Mouse (Mus musculus) CH12.LX (cell line): ENCODE measurements around the gene Mcf2l. TPM values are rescaled to one million over a fixed set of nuclear protein-coding genes. Genes with fewer than 3 reads are reported as not detected.

Source experiments
- DNase-seq: peaks from one replicate; pipeline ENCODE4 v3.0.0-alpha.2; 2013; ENCODE audit errors: extremely low read depth
- H3K27ac ChIP-seq: 2 replicates; pipeline ENCODE4 v1.5.1; 2012; ENCODE audit warnings: low read depth, mild to moderate bottlenecking, control low read depth, moderate library complexity; ENCODE audit not compliant: insufficient read depth
- H3K27me3 ChIP-seq: replicated peaks from 2 replicates; pipeline ENCODE3; 2012; ENCODE audit warnings: inconsistent platforms
- H3K36me3 ChIP-seq, 2 experiments: replicated peaks in 1 of 2; 2 replicates each; pipeline versions ENCODE3 to v1.6.1; 2012; ENCODE audit warnings: inconsistent platforms in 1 of 2, low read length in 1 of 2, mild to moderate bottlenecking in 1 of 2, mixed read lengths in 1 of 2, moderate library complexity in 1 of 2; ENCODE audit not compliant: control insufficient read depth in 1 of 2, insufficient read depth in 1 of 2
- H3K4me1 ChIP-seq, 2 experiments: 2 replicates each; pipeline ENCODE4 v1.6.1; 2012; ENCODE audit warnings: inconsistent platforms in 1 of 2, moderate library complexity in 1 of 2; ENCODE audit not compliant: insufficient read depth in 2 of 2, control insufficient read depth in 1 of 2
- H3K4me2 ChIP-seq: 2 replicates; pipeline ENCODE4 v1.6.1; 2012; ENCODE audit warnings: low read depth, mild to moderate bottlenecking, control low read depth; ENCODE audit not compliant: poor library complexity, insufficient read depth, severe bottlenecking
- H3K4me3 ChIP-seq, 3 experiments: fragments of 150-350 bp in 1 of 3; sonication (generic) in 1 of 3; replicated peaks in 1 of 3; 2 replicates each; pipeline versions ENCODE3 to v1.5.1; 2011 to 2012; ENCODE audit warnings: low read depth in 2 of 3, low read length in 2 of 3, mild to moderate bottlenecking in 2 of 3, moderate library complexity in 2 of 3, control low read depth in 1 of 3, improper control_type of control experiment in 1 of 3, inconsistent platforms in 1 of 3, mixed read lengths in 1 of 3; ENCODE audit not compliant: poor library complexity in 1 of 3
- H3K79me2 ChIP-seq: replicated peaks from 2 replicates; pipeline ENCODE4 v1.6.1; 2012; ENCODE audit warnings: mild to moderate bottlenecking, moderate library complexity; ENCODE audit not compliant: control insufficient read depth, poor library complexity, insufficient read depth, severe bottlenecking; ENCODE audit errors: extremely low read depth
- H3K9ac ChIP-seq: 2 replicates; pipeline ENCODE4 v1.6.1; 2012; ENCODE audit warnings: low read depth, mild to moderate bottlenecking, control low read depth, moderate library complexity; ENCODE audit not compliant: insufficient read depth
- H3K9me3 ChIP-seq: replicated peaks from 2 replicates; pipeline ENCODE3; 2012; ENCODE audit warnings: low read length, inconsistent platforms, mixed read lengths
- BHLHE40 ChIP-seq: IDR thresholded peaks from 2 replicates; pipeline ENCODE4 v1.6.1; 2011; ENCODE audit warnings: mild to moderate bottlenecking, low read depth, low read length, improper control_type of control experiment
- CHD1 ChIP-seq: IDR thresholded peaks from 2 replicates; pipeline ENCODE4 v1.6.1; 2012; ENCODE audit warnings: low read depth, low read length, improper control_type of control experiment, inconsistent platforms
- CHD2 ChIP-seq: IDR thresholded peaks from 2 replicates; pipeline ENCODE4 v1.6.1; 2011; ENCODE audit warnings: low read length, improper control_type of control experiment
- E2F4 ChIP-seq: IDR thresholded peaks from 2 replicates; pipeline ENCODE4 v1.6.1; 2011; ENCODE audit warnings: low read depth, low read length, improper control_type of control experiment; ENCODE audit not compliant: insufficient replicate concordance
- EP300 ChIP-seq: IDR thresholded peaks from 2 replicates; pipeline ENCODE4 v1.6.1; 2011; ENCODE audit warnings: low read length, improper control_type of control experiment
- ETS1 ChIP-seq: conservative IDR thresholded peaks from 2 replicates; pipeline ENCODE4 v1.6.1; 2012; ENCODE audit warnings: low read depth, mild to moderate bottlenecking, inconsistent platforms, low read length, improper control_type of control experiment, moderate library complexity
- GABPA ChIP-seq: IDR thresholded peaks from 2 replicates; pipeline ENCODE4 v1.6.1; 2012; ENCODE audit warnings: low read depth, low read length, improper control_type of control experiment, inconsistent platforms; ENCODE audit not compliant: insufficient replicate concordance
- HCFC1 ChIP-seq: IDR thresholded peaks from 2 replicates; pipeline ENCODE4 v1.6.1; 2012; ENCODE audit warnings: low read depth, mild to moderate bottlenecking, inconsistent platforms, low read length, improper control_type of control experiment
- IRF4 ChIP-seq: IDR thresholded peaks from 2 replicates; pipeline ENCODE4 v1.6.1; 2014; ENCODE audit warnings: low read depth, mild to moderate bottlenecking, inconsistent platforms, low read length, improper control_type of control experiment
- JUN ChIP-seq: IDR thresholded peaks from 2 replicates; pipeline ENCODE4 v1.6.1; 2011; ENCODE audit warnings: low read depth, mild to moderate bottlenecking, low read length, improper control_type of control experiment, moderate library complexity; ENCODE audit not compliant: insufficient read depth
- JUND ChIP-seq: conservative IDR thresholded peaks from 2 replicates; pipeline ENCODE4 v1.6.1; 2011; ENCODE audit warnings: low read depth, low read length, improper control_type of control experiment
- KAT2A ChIP-seq: IDR thresholded peaks from 2 replicates; pipeline ENCODE4 v1.6.1; 2012; ENCODE audit warnings: low read length, improper control_type of control experiment, inconsistent platforms; ENCODE audit not compliant: insufficient replicate concordance
- MAFK ChIP-seq: IDR thresholded peaks from 2 replicates; pipeline ENCODE4 v1.6.1; 2011; ENCODE audit warnings: low read length, improper control_type of control experiment; ENCODE audit not compliant: insufficient replicate concordance
- MYC ChIP-seq: IDR thresholded peaks from 2 replicates; pipeline ENCODE4 v1.6.1; 2011; ENCODE audit warnings: low read depth, mild to moderate bottlenecking, improper control_type of control experiment, low read length
- NELFE ChIP-seq: IDR thresholded peaks from 2 replicates; pipeline ENCODE4 v1.6.1; 2011; ENCODE audit warnings: low read depth, low read length, improper control_type of control experiment
- PAX5 ChIP-seq: IDR thresholded peaks from 2 replicates; pipeline ENCODE4 v1.6.1; 2012; ENCODE audit warnings: low read length, inconsistent platforms, mixed read lengths
- POLR2A ChIP-seq: IDR thresholded peaks from 2 replicates; pipeline ENCODE4 v1.6.1; 2011; ENCODE audit warnings: low read depth, mild to moderate bottlenecking, improper control_type of control experiment, low read length
- POLR2AphosphoS2 ChIP-seq: IDR thresholded peaks from 2 replicates; pipeline ENCODE4 v1.6.1; 2011; ENCODE audit warnings: low read depth, low read length, improper control_type of control experiment
- RAD21 ChIP-seq: IDR thresholded peaks from 2 replicates; pipeline ENCODE4 v1.6.1; 2011; ENCODE audit warnings: low read depth, mild to moderate bottlenecking, low read length, improper control_type of control experiment, moderate library complexity
- SIN3A ChIP-seq: IDR thresholded peaks from 2 replicates; pipeline ENCODE4 v1.6.1; 2012; ENCODE audit warnings: low read length, improper control_type of control experiment, inconsistent platforms
- ZKSCAN1 ChIP-seq: IDR thresholded peaks from 2 replicates; pipeline ENCODE4 v1.6.1; 2012; ENCODE audit warnings: low read depth, inconsistent platforms, low read length, improper control_type of control experiment, borderline replicate concordance
- ZNF384 ChIP-seq: IDR thresholded peaks from 2 replicates; pipeline ENCODE4 v1.6.1; 2012; ENCODE audit warnings: low read depth, low read length, improper control_type of control experiment, inconsistent platforms
- dilution Hi-C: fragments of 300-500 bp; cut with MboI; formaldehyde crosslinking; loops from 2 replicates; pipeline ENCODE4 v1.14.3; 2020; ENCODE audit warnings: low sequenced_read_pairs; ENCODE audit not compliant: extremely low pct_unique_long_range_greater_than_20kb, extremely low pct_ligation_motif_present
- in situ Hi-C: fragments of 300-500 bp; cut with MboI; formaldehyde crosslinking; loops from 3 replicates; pipeline ENCODE4 v1.14.3; 2019; ENCODE audit warnings: low sequenced_read_pairs, low pct_ligation_motif_present, low pct_unique_long_range_greater_than_20kb, mixed read lengths
- polyA plus RNA-seq: library from polyadenylated mRNA; unstranded; fragments of >175 nt; gene quantifications from 2 replicates; pipeline ENCODE4 v1.2.1, GENCODE M21; 2012; ENCODE audit warnings: low read depth; ENCODE audit not compliant: insufficient read length
- total RNA-seq, 2 experiments: library from RNA; depleted of rRNA; stranded (reverse); fragments of 300-350 nt in 1 of 2; fragments of >200 nt in 1 of 2; gene quantifications; 2 replicates each; pipeline ENCODE4 v1.2.3; 2012 to 2014

Mcf2l gene
- total and polyA plus RNA-seq, 3 experiments = not detected

GRCm38 (mm10) chr8:12906597-12906996, 33.0 kb downstream of the Mcf2l start:
- H3K4me2 ChIP-seq = 0 out of 2 replicates have a peak overlapping the region, but pooled peaks have one; percentile 19
- H3K4me3 ChIP-seq = no peak overlapping the region
- in situ Hi-C loops = no loop called here
- no peak overlapping the region for H3K27ac ChIP-seq
- H3K9ac ChIP-seq = no peak overlapping the region
- no peaks in the 10 kb centered on the region for H3K9me3 ChIP-seq
- peak; percentile 7 for DNase-seq
- H3K79me2 ChIP-seq = no peaks in the 10 kb centered on the region
- peaks cover 96% of the 10 kb centered on the region for H3K27me3 ChIP-seq
- TF ChIP-seq CHD2 (peak; percentile 75), CHD1 (no peak), JUN (peak; percentile 44; the same call in 1 of the 2 replicates), EP300 (peak; percentile 61), JUND (peak; percentile 48; the same call in 1 of the 2 replicates), PAX5 (no peak), ETS1 (peak; percentile 29; the same call in 1 of the 2 replicates), E2F4 (no peak), IRF4 (peak; percentile 91), BHLHE40 (peak; percentile 22; the same call in 1 of the 2 replicates), GABPA (no peak)
- TF ChIP-seq, all 38 proteins: peak for 7
- no peaks in the 10 kb centered on the region for H3K36me3 ChIP-seq
- dilution Hi-C loops = no loop called here
- peaks cover 3 to 6% of the 10 kb centered on the region in 2 experiments; a peak in 2 of 4 replicates for H3K4me1 ChIP-seq

- Histone ChIP-seq H3K4me3 (no peak overlapping the region), H3K27me3 (peaks cover 95% of the 10 kb centered on the region), H3K36me3 (no peaks in the 10 kb centered on the region), H3K9ac (no peak overlapping the region), H3K4me1 (peaks cover 3 to 6% of the 10 kb centered on the region in 2 experiments; a peak in 2 of 4 replicates), H3K4me2 (no peak overlapping the region), H3K79me2 (no peaks in the 10 kb centered on the region), H3K9me3 (no peaks in the 10 kb centered on the region), H3K27ac (no peak overlapping the region)
- in situ Hi-C loops (no loop called here), dilution Hi-C loops (no loop called here)
- no peak for DNase-seq
- no peak for TF ChIP-seq ETS1
- TF ChIP-seq BHLHE40 = no peak
- no peak for TF ChIP-seq PAX5
- TF ChIP-seq MAFK = no peak
- no peak for TF ChIP-seq EP300
- no peak for TF ChIP-seq ZNF384
- TF ChIP-seq NELFE = no peak
- no peak for TF ChIP-seq RAD21
- no peak for TF ChIP-seq MYC
- TF ChIP-seq ZKSCAN1 = no peak
- no peak for TF ChIP-seq POLR2A
- no peak for TF ChIP-seq GABPA
- no peak for TF ChIP-seq HCFC1
- TF ChIP-seq KAT2A = no peak
- no peak for TF ChIP-seq IRF4
- TF ChIP-seq POLR2AphosphoS2 = no peak
- TF ChIP-seq SIN3A = no peak
- no peak for TF ChIP-seq CHD2
Measured at GRCm38 (mm10) chr8:12907730-12908129, 34.1 kb downstream of the Mcf2l start.
